In genomic region chr8:126359296-126359695, GRCm38 (mm10) we compare ENCODE assay signal across 15 mouse cellular contexts.
DNase-seq lines count a peak whose midpoint lies in the region; ATAC-seq lines count a peak whose summit lies in the region.
"Had no signal": no experiment of that assay in that cellular context is flagged by ENCODE, and none has a peak within 500 bp of the region (broad histone marks: within the 10 kb centered on the region; RNA-seq: fewer than 3 reads in every experiment).

No protein-coding gene starts in this region.

- ATAC-seq in hindbrain, embryonic 13.5 days (ENCODE audit: low FRiP score): no peak
- no peak for ATAC-seq in neural tube, embryonic 13.5 days (ENCODE audit: low read depth)
- no peak for ATAC-seq in forebrain, embryonic 11.5 days (replicated peaks; ENCODE audit: low FRiP score)
- ATAC-seq in CD4-positive, CD25-positive, alpha-beta regulatory T cell, adult 4 months: no peak
- ATAC-seq in megakaryocyte progenitor cell, adult 5-6 weeks (replicated peaks; ENCODE audit: poor library complexity): no peak
- ATAC-seq: forebrain, embryonic 16.5 days had no signal

- H3K9ac ChIP-seq in hindbrain, embryonic 13.5 days: peak overlapping the region; percentile 24; the same call in 1 of the 2 replicates
- H3K9ac ChIP-seq in neural tube, embryonic 13.5 days: no peak overlapping the region
- no peak overlapping the region for H3K9ac ChIP-seq in forebrain, embryonic 11.5 days (ENCODE audit: low read length)
- H3K9ac ChIP-seq: heart, embryonic 12.5 days; limb, embryonic 12.5 days; lung, embryonic 14.5 days had no signal

- no peak overlapping the region for H3K4me3 ChIP-seq in hindbrain, embryonic 13.5 days
- H3K4me3 ChIP-seq in hindbrain, embryonic 10.5 days: no peak overlapping the region
- H3K4me3 ChIP-seq in neural tube, embryonic 13.5 days: no peak overlapping the region
- H3K4me3 ChIP-seq in forebrain, embryonic 11.5 days (ENCODE audit: low read depth, low read length): no peak overlapping the region
- H3K4me3 ChIP-seq: heart, embryonic 12.5 days; limb, embryonic 12.5 days had no signal

- no peaks in the 10 kb centered on the region for H3K36me3 ChIP-seq in hindbrain, embryonic 13.5 days
- no peaks in the 10 kb centered on the region for H3K36me3 ChIP-seq in hindbrain, embryonic 10.5 days
- H3K36me3 ChIP-seq in neural tube, embryonic 13.5 days: no peaks in the 10 kb centered on the region
- no peaks in the 10 kb centered on the region for H3K36me3 ChIP-seq in forebrain, embryonic 11.5 days (ENCODE audit: control insufficient read depth, insufficient read depth, low read length)
- H3K36me3 ChIP-seq: heart, embryonic 12.5 days; limb, embryonic 12.5 days had no signal

- no peaks in the 10 kb centered on the region for H3K9me3 ChIP-seq in hindbrain, embryonic 13.5 days
- H3K9me3 ChIP-seq in hindbrain, embryonic 10.5 days: peaks cover 5% of the 10 kb centered on the region; the same call in 1 of the 2 replicates
- H3K9me3 ChIP-seq in neural tube, embryonic 13.5 days: no peaks in the 10 kb centered on the region; the same call in 1 of the 2 replicates
- H3K9me3 ChIP-seq in forebrain, embryonic 11.5 days (ENCODE audit: control insufficient read depth, low read length): no peaks in the 10 kb centered on the region
- H3K9me3 ChIP-seq: limb, embryonic 12.5 days had no signal

- no peak for DNase-seq in hindbrain, embryonic 10.5 days (ENCODE audit: low spot score)
- DNase-seq in neural tube, embryonic 10.5 days (ENCODE audit: extremely low spot score, low spot score): no peak
- DNase-seq in kidney, postnatal 10 days: peak; percentile 74
- DNase-seq in forebrain, embryonic 11.5 days (ENCODE audit: low spot score): no peak
- DNase-seq: gastrocnemius, postnatal 14 days; layer of hippocampus, postnatal 36 days; lung, embryonic 14.5 days; thymus, postnatal 14 days had no signal

- H3K4me2 ChIP-seq in hindbrain, embryonic 13.5 days: no peak overlapping the region
- no peak overlapping the region for H3K4me2 ChIP-seq in neural tube, embryonic 13.5 days
- no peak overlapping the region for H3K4me2 ChIP-seq in forebrain, embryonic 11.5 days (ENCODE audit: low read depth, low read length, severe bottlenecking)
- H3K4me2 ChIP-seq: heart, embryonic 12.5 days; limb, embryonic 12.5 days; lung, embryonic 14.5 days had no signal

- no peaks in the 10 kb centered on the region for H3K27me3 ChIP-seq in hindbrain, embryonic 13.5 days
- no peaks in the 10 kb centered on the region for H3K27me3 ChIP-seq in hindbrain, embryonic 10.5 days (ENCODE audit: insufficient read depth, poor library complexity, severe bottlenecking)
- no peaks in the 10 kb centered on the region for H3K27me3 ChIP-seq in neural tube, embryonic 13.5 days
- H3K27me3 ChIP-seq in forebrain, embryonic 11.5 days (ENCODE audit: control insufficient read depth, insufficient read depth, low read length): no peaks in the 10 kb centered on the region
- H3K27me3 ChIP-seq: heart, embryonic 12.5 days; limb, embryonic 12.5 days had no signal

- 56% methylated on average over 6 of the region's 6 CpGs for WGBS in hindbrain, embryonic 13.5 days
- WGBS in hindbrain, embryonic 10.5 days: 61% methylated on average over 6 of the region's 6 CpGs
- 64% methylated on average over 6 of the region's 6 CpGs for WGBS in neural tube, embryonic 13.5 days
- 64% methylated on average over 6 of the region's 6 CpGs for WGBS in forebrain, embryonic 11.5 days

- 0 out of 2 replicates have a peak, but pooled peaks cover 5% of the 10 kb centered on the region for H3K4me1 ChIP-seq in hindbrain, embryonic 13.5 days (replicated peaks)
- H3K4me1 ChIP-seq in hindbrain, embryonic 10.5 days (replicated peaks): peaks cover 4% of the 10 kb centered on the region; the same call in 1 of the 2 replicates
- H3K4me1 ChIP-seq in neural tube, embryonic 13.5 days (replicated peaks): peaks cover 5% of the 10 kb centered on the region; the same call in 1 of the 2 replicates
- no peaks in the 10 kb centered on the region for H3K4me1 ChIP-seq in forebrain, embryonic 11.5 days (replicated peaks; ENCODE audit: control insufficient read depth, insufficient read depth, low read length)
- H3K4me1 ChIP-seq: heart, embryonic 12.5 days; limb, embryonic 12.5 days had no signal

- peak overlapping the region; percentile 24; the same call in 1 of the 2 replicates for H3K27ac ChIP-seq in hindbrain, embryonic 13.5 days
- H3K27ac ChIP-seq in hindbrain, embryonic 10.5 days: no peak overlapping the region
- H3K27ac ChIP-seq in neural tube, embryonic 13.5 days (replicated peaks): peak overlapping the region; percentile 62
- H3K27ac ChIP-seq in forebrain, embryonic 11.5 days (ENCODE audit: low read depth, low read length): no peak overlapping the region
- H3K27ac ChIP-seq: limb, embryonic 12.5 days had no signal

Comparison
In these comparisons a context has a peak if more than half of its experiments do, and no peak if none do; other contexts are left out.
1. H3K27ac ChIP-seq: peak in hindbrain, embryonic 13.5 days (single experiment) and neural tube, embryonic 13.5 days (single experiment); none in hindbrain, embryonic 10.5 days (single experiment) and forebrain, embryonic 11.5 days (single experiment).